Mouse (Mus musculus) hindbrain, embryonic 16.5 days (tissue): ENCODE results near the gene Mast4. TPM values are rescaled to one million over a fixed set of nuclear protein-coding genes. Genes with fewer than 3 reads are reported as not detected.

Experiments used
- ATAC-seq: fragments of 200-750 bp; cut with Nextera tagmentation; 2 replicates; pipeline ENCODE4 v1.8.0; 2017; ENCODE audit warnings: moderate TSS enrichment, moderate library complexity
- H3K27ac ChIP-seq: fragments of 300-500 bp; sonication (generic); 2 replicates; pipeline ENCODE4 v1.5.1; 2014; ENCODE audit warnings: low read depth, mild to moderate bottlenecking, control low read depth, low read length, moderate library complexity
- H3K27me3 ChIP-seq: fragments of 300-500 bp; sonication (generic); replicated peaks from 2 replicates; pipeline ENCODE4 v1.6.1; 2014; ENCODE audit warnings: low read length; ENCODE audit not compliant: control insufficient read depth, insufficient read depth
- H3K36me3 ChIP-seq: fragments of 300-500 bp; sonication (generic); 2 replicates; pipeline ENCODE4 v1.6.1; 2014; ENCODE audit warnings: mild to moderate bottlenecking, low read length, moderate library complexity, mixed read lengths; ENCODE audit not compliant: control insufficient read depth, insufficient read depth
- H3K4me1 ChIP-seq: fragments of 300-500 bp; sonication (generic); 2 replicates; pipeline ENCODE4 v1.6.1; 2014; ENCODE audit warnings: low read depth, low read length; ENCODE audit not compliant: control insufficient read depth, insufficient read depth
- H3K4me2 ChIP-seq: fragments of 300-500 bp; sonication (generic); 2 replicates; pipeline ENCODE4 v1.6.1; 2014; ENCODE audit warnings: mild to moderate bottlenecking, low read length, control low read depth, moderate library complexity
- H3K4me3 ChIP-seq: fragments of 300-500 bp; sonication (generic); 2 replicates; pipeline ENCODE4 v1.5.1; 2014; ENCODE audit warnings: mild to moderate bottlenecking, low read length, control low read depth, moderate library complexity
- H3K9ac ChIP-seq: fragments of 300-500 bp; sonication (generic); 2 replicates; pipeline ENCODE4 v1.6.1; 2014; ENCODE audit warnings: low read depth, mild to moderate bottlenecking, control low read depth, low read length, moderate library complexity
- H3K9me3 ChIP-seq: fragments of 300-500 bp; sonication (generic); 2 replicates; pipeline ENCODE4 v1.6.1; 2014; ENCODE audit warnings: mild to moderate bottlenecking, low read length, moderate library complexity; ENCODE audit not compliant: control insufficient read depth
- WGBS: fragments of 180-500 bp; shearing (Covaris S2); extraction: QIAGEN DNeasy Blood & Tissue Kit; methylation state at CpG from one replicate; pipeline ENCODE4 v1.1.7; 2014; 5-methylcytosine and 5-hydroxymethylcytosine counted together
- polyA plus RNA-seq: library from polyadenylated mRNA; unstranded; fragments of >200 nt; fragmentation: Nextera tagmentation; extraction: Ambion mirVana; gene quantifications from 2 replicates; pipeline ENCODE4 v1.2.1, GENCODE M21; 2015

The Mast4 gene
- polyA plus RNA-seq, 1 experiment from 2014 or later = 24.6 TPM

DNA sequence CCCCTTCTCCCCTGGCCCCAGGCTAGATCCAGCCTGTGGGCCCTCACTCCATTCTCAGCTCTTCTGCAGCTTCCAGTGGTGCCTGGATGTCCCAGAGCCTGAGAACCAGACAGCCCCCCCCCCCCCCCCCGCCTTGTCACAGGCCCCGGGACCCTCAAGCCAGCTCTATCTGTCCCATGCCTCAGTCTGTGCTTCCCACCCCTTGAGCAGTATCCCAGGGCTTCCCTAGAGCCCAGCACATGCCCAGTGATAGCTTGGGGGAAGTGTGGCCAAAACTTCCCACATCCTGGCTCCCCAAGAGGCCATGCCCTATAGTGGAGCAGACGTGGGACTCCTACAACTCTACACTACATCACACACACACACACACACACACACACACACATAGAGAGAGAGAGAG lies 119.8 kb downstream of the Mast4 start:
- no peak overlapping the region for H3K9ac ChIP-seq
- H3K4me1 ChIP-seq = no peaks in the 10 kb centered on the region
- no peaks in the 10 kb centered on the region for H3K9me3 ChIP-seq
- 84% methylated on average over 2 of the region's 3 CpGs for WGBS
- H3K27me3 ChIP-seq = no peaks in the 10 kb centered on the region
- no peak overlapping the region for H3K4me3 ChIP-seq
- no peak overlapping the region for H3K27ac ChIP-seq
- H3K36me3 ChIP-seq = no peaks in the 10 kb centered on the region
- ATAC-seq = no peak
- no peak overlapping the region for H3K4me2 ChIP-seq

DNA sequence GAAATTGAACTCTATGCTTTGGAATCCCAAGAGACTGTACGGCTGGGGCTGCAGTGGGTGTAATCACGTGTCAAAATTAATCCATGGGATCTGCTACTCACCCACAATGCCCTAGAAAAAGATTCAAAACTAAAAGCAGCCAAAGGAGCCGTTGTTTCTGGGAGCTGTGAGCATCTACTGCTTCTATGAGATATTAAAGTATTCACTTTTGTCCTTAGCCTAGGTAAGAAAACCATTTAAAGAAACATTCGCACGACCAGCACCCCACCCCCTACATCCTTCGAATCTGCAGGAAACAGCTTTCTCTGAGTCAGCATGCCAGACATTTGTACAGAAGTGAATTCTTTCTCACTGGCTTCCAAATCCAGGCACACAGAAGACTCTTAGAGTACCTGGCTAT lies 122.3 kb downstream of the Mast4 start:
- WGBS = 71% methylated on average over 6 of the region's 6 CpGs

GRCm38 (mm10) chr13:103211501-103211941 lies 122.8 kb downstream of the Mast4 start:
- WGBS = 72% methylated on average over 11 of the region's 11 CpGs
- no peak overlapping the region for H3K4me2 ChIP-seq
- no peak for ATAC-seq
- H3K4me1 ChIP-seq = no peaks in the 10 kb centered on the region
- no peak overlapping the region for H3K27ac ChIP-seq
- H3K36me3 ChIP-seq = no peaks in the 10 kb centered on the region
- no peaks in the 10 kb centered on the region for H3K9me3 ChIP-seq
- H3K9ac ChIP-seq = no peak overlapping the region
- no peaks in the 10 kb centered on the region for H3K27me3 ChIP-seq
- H3K4me3 ChIP-seq = no peak overlapping the region

More for the DNA sequence above, 122.3 kb downstream of the Mast4 start:
- no peaks in the 10 kb centered on the region for H3K9me3 ChIP-seq
- H3K4me3 ChIP-seq = no peak overlapping the region
- no peaks in the 10 kb centered on the region for H3K36me3 ChIP-seq
- no peaks in the 10 kb centered on the region for H3K27me3 ChIP-seq
- H3K4me2 ChIP-seq = no peak overlapping the region
- H3K9ac ChIP-seq = no peak overlapping the region
- H3K27ac ChIP-seq = no peak overlapping the region
- no peak for ATAC-seq
- H3K4me1 ChIP-seq = no peaks in the 10 kb centered on the region

GRCm38 (mm10) chr13:103210746-103211145 lies 123.6 kb downstream of the Mast4 start:
- WGBS = 93% methylated on average over 4 of the region's 4 CpGs
- Histone ChIP-seq H3K27ac (no peak overlapping the region), H3K4me2 (no peak overlapping the region), H3K9ac (no peak overlapping the region), H3K27me3 (no peaks in the 10 kb centered on the region), H3K4me3 (no peak overlapping the region), H3K4me1 (no peaks in the 10 kb centered on the region), H3K9me3 (no peaks in the 10 kb centered on the region), H3K36me3 (no peaks in the 10 kb centered on the region)
- ATAC-seq = no peak

DNA sequence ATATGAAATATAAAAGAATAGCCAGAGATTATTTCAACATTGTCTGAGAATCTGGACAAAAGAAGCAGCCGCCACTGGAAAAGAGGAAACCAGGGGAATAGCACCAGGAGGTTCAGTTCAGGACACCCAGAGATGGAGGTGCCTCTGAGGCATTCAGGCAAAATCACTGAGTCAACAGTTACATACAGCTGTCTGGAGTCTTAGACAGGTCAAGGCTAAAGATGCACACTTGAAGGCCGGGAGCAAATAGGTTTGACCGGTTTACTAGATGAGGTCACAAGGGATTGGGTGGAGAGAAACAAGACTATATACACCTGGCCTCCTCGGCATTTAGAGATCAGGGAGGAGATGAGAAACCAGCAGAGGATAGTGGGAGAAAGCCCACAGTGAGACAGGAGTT lies 127.1 kb downstream of the Mast4 start:
- Histone ChIP-seq H3K4me2 (no peak overlapping the region), H3K27me3 (no peaks in the 10 kb centered on the region), H3K9ac (no peak overlapping the region), H3K4me3 (no peak overlapping the region), H3K36me3 (no peaks in the 10 kb centered on the region), H3K4me1 (no peaks in the 10 kb centered on the region), H3K27ac (no peak overlapping the region), H3K9me3 (no peaks in the 10 kb centered on the region)
- ATAC-seq = no peak
- WGBS = 89% methylated on average over 4 of the region's 4 CpGs

- WGBS = 79% methylated on average over 9 of the region's 9 CpGs
- ATAC-seq = no peak
- no peaks in the 10 kb centered on the region for H3K9me3 ChIP-seq
- no peaks in the 10 kb centered on the region for H3K27me3 ChIP-seq
- no peak overlapping the region for H3K27ac ChIP-seq
- no peak overlapping the region for H3K4me3 ChIP-seq
- H3K4me1 ChIP-seq = no peaks in the 10 kb centered on the region
- H3K9ac ChIP-seq = no peak overlapping the region
- H3K36me3 ChIP-seq = no peaks in the 10 kb centered on the region
- no peak overlapping the region for H3K4me2 ChIP-seq
Measured at GRCm38 (mm10) chr13:103206644-103207043, 127.7 kb downstream of the Mast4 start.

- ATAC-seq = no peak
Measured at GRCm38 (mm10) chr13:103205191-103205590, 129.1 kb downstream of the Mast4 start.

DNA sequence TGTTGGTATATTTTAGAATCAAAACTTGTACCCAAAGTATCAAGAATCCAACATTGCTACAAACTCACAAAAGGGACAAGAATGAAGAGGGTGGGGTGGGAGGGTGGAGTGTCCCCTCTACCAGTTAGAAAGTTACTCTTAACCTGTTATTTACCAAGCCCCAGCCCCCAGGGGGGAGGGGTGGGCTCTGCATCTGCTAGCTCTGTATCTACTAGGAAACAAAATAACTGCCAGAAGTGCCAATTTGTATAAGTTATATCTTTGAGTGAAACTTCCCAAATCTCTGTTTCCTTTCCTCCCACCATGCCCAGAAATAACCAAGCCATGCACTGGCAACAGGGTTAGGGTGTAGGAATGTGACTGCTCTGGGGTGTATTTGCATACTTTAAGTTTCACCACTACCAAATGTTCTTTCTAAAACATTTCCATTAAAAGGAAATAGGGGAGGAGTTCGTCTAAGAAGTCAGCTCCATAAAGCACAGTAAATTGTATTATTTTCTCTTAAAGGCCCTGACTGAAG lies 130.9 kb downstream of the Mast4 start:
- Histone ChIP-seq H3K36me3 (no peaks in the 10 kb centered on the region), H3K4me3 (no peak overlapping the region), H3K9me3 (no peaks in the 10 kb centered on the region), H3K4me1 (no peaks in the 10 kb centered on the region), H3K27me3 (no peaks in the 10 kb centered on the region), H3K4me2 (no peak overlapping the region), H3K9ac (no peak overlapping the region), H3K27ac (no peak overlapping the region)
- no peak for ATAC-seq
- 62% methylated on average over 1 of the region's 1 CpGs for WGBS

More at GRCm38 (mm10) chr13:103205191-103205590, 129.1 kb downstream of the Mast4 start:
- Histone ChIP-seq H3K36me3 (no peaks in the 10 kb centered on the region), H3K27me3 (no peaks in the 10 kb centered on the region), H3K4me2 (no peak overlapping the region), H3K9ac (no peak overlapping the region), H3K4me1 (no peaks in the 10 kb centered on the region), H3K27ac (no peak overlapping the region), H3K4me3 (no peak overlapping the region), H3K9me3 (no peaks in the 10 kb centered on the region)
- whole genome bisulfite sequencing = 95% methylated on average over 5 of the region's 5 CpGs

DNA sequence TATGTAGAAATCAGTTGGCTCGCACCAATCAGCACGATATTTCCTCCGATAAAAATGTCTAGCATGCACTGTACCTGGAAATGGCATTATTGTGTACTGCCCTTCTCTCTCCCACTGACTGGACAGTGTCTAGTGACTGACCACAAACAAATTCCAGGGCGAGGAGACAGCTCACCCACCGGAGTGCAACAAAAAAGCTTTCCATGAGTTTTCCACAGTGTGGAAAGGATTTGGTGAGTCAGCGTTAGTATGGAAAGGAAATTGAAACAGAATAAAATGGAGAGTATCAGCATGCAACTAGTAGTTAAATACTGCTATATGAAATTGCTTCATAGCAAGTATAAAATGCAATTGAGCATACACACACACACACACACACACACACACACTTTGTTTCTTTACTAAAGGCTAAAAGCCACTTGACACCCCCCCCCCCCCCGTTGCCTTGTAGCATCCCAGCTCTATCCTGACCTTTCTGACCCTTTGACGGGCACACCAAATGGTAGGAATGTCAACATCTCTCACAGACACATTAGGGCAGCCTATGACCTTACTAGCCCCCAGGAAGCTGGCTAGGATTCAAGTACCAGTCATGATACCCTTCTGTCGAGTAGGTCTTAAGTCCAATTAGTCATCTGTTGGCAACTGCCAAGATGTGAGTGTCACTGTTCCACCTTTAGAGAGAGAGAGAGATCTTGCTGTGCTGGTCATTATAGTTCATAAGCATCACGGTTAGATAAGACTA lies 133.1 kb downstream of the Mast4 start:
- no peak for ATAC-seq

More for the DNA sequence above, 133.1 kb downstream of the Mast4 start:
- Histone ChIP-seq H3K9me3 (no peaks in the 10 kb centered on the region), H3K9ac (no peak overlapping the region), H3K27ac (no peak overlapping the region), H3K27me3 (no peaks in the 10 kb centered on the region), H3K4me3 (no peak overlapping the region), H3K36me3 (no peaks in the 10 kb centered on the region), H3K4me1 (no peaks in the 10 kb centered on the region), H3K4me2 (no peak overlapping the region)
- 74% methylated on average over 10 of the region's 10 CpGs for WGBS
